Mouse (Mus musculus): ENCODE measurements around the gene Tinagl1.

DNA sequence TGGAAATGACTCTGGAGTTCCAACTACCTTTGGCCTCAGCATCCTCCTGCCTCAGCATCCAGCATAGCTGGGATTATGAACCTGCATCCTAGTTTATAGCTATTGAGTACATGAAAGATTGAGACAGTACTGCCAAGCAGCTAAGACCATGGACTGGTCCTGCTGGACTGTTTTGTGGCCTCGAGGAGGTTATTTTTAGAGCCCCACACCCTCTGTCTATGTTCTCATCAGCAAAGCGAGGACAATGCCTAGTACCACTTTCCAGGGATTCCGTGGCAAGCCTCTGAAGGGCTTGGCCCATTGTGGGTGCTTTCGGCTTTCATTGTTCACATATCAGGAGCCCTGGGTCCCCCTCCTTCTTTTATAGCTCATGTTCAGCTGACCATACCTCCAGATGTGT is 4.6 kb downstream of the Tinagl1 start:
- TF ChIP-seq CTCF (IDR thresholded peaks at IDR 0.05; ENCODE audit: low read depth, low read length) (no peak), POLR2A (IDR thresholded peaks at IDR 0.05; ENCODE audit: insufficient read depth, low read length) (no peak), EP300 (IDR thresholded peaks at IDR 0.05; ENCODE audit: insufficient read depth, low read depth, low read length) (no peak)
